Mouse (Mus musculus): ENCODE results near the gene Scaper.

Gene Scaper

GRCm38 (mm10) chr9:55540888-55541287, 397.0 kb downstream of the Scaper start:
- no peak for DNase-seq (ENCODE audit: extremely low read depth, insufficient read length, low spot score)

- no peak for DNase-seq (ENCODE audit: extremely low read depth, insufficient read length, low spot score)
These were observed 397.5 kb downstream of the Scaper start for GRCm38 (mm10) chr9:55540391-55540770.

- DNase-seq (ENCODE audit: extremely low read depth, insufficient read length, low spot score): no peak
These were observed 398.1 kb downstream of the Scaper start for GRCm38 (mm10) chr9:55539661-55540390.

GRCm38 (mm10) chr9:55539006-55539405, 398.9 kb downstream of the Scaper start:
- no peak for DNase-seq (ENCODE audit: extremely low read depth, insufficient read length, low spot score)

- DNase-seq (ENCODE audit: extremely low read depth, insufficient read length, low spot score): no peak
These were observed 399.5 kb downstream of the Scaper start, which contains the start of gene Isl2 for GRCm38 (mm10) chr9:55538377-55538776. Gene Isl2, plus strand, starts transcription at chr9:55538672.

- no peak for DNase-seq (ENCODE audit: extremely low read depth, insufficient read length, low spot score)
These were observed 402.0 kb downstream of the Scaper start for GRCm38 (mm10) chr9:55535907-55536306.

GRCm38 (mm10) chr9:55525716-55526115, 412.2 kb downstream of the Scaper start:
- DNase-seq (ENCODE audit: extremely low read depth, insufficient read length, low spot score): no peak

GRCm38 (mm10) chr9:55512027-55512543, 425.8 kb downstream of the Scaper start, which contains the start of gene Etfa:
Gene Etfa, minus strand, starts transcription at chr9:55512243.
- DNase-seq (ENCODE audit: extremely low read depth, insufficient read length, low spot score): peak; percentile 97

GRCm38 (mm10) chr9:55511521-55511993, 426.4 kb downstream of the Scaper start:
- DNase-seq (ENCODE audit: extremely low read depth, insufficient read length, low spot score): peak; percentile 81

GRCm38 (mm10) chr9:55510651-55511235, 427.2 kb downstream of the Scaper start:
- DNase-seq (ENCODE audit: extremely low read depth, insufficient read length, low spot score): no peak

- no peak for DNase-seq (ENCODE audit: extremely low read depth, insufficient read length, low spot score)
These were observed 428.2 kb downstream of the Scaper start for GRCm38 (mm10) chr9:55509731-55510130.

- DNase-seq (ENCODE audit: extremely low read depth, insufficient read length, low spot score): no peak
These were observed 429.2 kb downstream of the Scaper start for GRCm38 (mm10) chr9:55508701-55509100.

- DNase-seq (ENCODE audit: extremely low read depth, insufficient read length, low spot score): no peak
These were observed 430.0 kb downstream of the Scaper start for GRCm38 (mm10) chr9:55507922-55508321.
